Mouse (Mus musculus) adrenal gland, postnatal 4 days (tissue): ENCODE measurements at regions not wholly inside any gene's neighbourhood (a gene's known extent, or its start where the extent isn't known, plus 50 kb on each side); places are given as distances from the start of the nearest gene placed in this dataset.

ENCODE experiments used
- DNase-seq, 2 experiments: peaks; one replicate each; pipeline ENCODE4 v3.0.0; 2021 to 2022; ENCODE audit warnings: low spot score in 2 of 2, mixed read lengths in 2 of 2

- DNase-seq: no peak
These were observed 62.3 kb downstream of the Zfp706 start for GRCm38 (mm10) chr15:36945309-36945708.

- no peak for DNase-seq
These were observed 62.9 kb downstream of the Zfp706 start for GRCm38 (mm10) chr15:36944556-36945171.

- DNase-seq: no peak
These were observed 64.0 kb downstream of the Zfp706 start for GRCm38 (mm10) chr15:36943492-36944112.

- DNase-seq: no peak
These were observed 65.3 kb downstream of the Zfp706 start for GRCm38 (mm10) chr15:36942261-36942660.

- no peak for DNase-seq
These were observed 65.8 kb downstream of the Zfp706 start for GRCm38 (mm10) chr15:36941741-36942140.

GRCm38 (mm10) chr15:36939608-36940007, 68.0 kb downstream of the Zfp706 start:
- DNase-seq: no peak

GRCm38 (mm10) chr15:36939153-36939552, 68.4 kb downstream of the Zfp706 start:
- no peak for DNase-seq

GRCm38 (mm10) chr15:36938511-36939150, 68.9 kb downstream of the Zfp706 start:
- DNase-seq: peak; percentile 79 to 82

GRCm38 (mm10) chr15:36937757-36938498, 69.6 kb downstream of the Zfp706 start:
- peak; percentile 16 to 17 for DNase-seq

- DNase-seq: no peak
These were observed 70.4 kb downstream of the Zfp706 start for GRCm38 (mm10) chr15:36937067-36937657.

GRCm38 (mm10) chr15:36934801-36935200, 72.8 kb downstream of the Zfp706 start:
- DNase-seq: no peak

- DNase-seq: no peak
These were observed 74.0 kb downstream of the Zfp706 start for GRCm38 (mm10) chr15:36933581-36933991.

- no peak for DNase-seq
These were observed 76.1 kb downstream of the Zfp706 start for GRCm38 (mm10) chr15:36931460-36931859.

GRCm38 (mm10) chr15:36930433-36930832, 77.1 kb downstream of the Zfp706 start:
- no peak for DNase-seq

- DNase-seq: no peak
These were observed 77.8 kb downstream of the Zfp706 start for GRCm38 (mm10) chr15:36929786-36930185.

GRCm38 (mm10) chr15:36929088-36929487, 78.5 kb downstream of the Zfp706 start:
- no peak for DNase-seq

GRCm38 (mm10) chr15:36928678-36929077, 78.9 kb downstream of the Zfp706 start:
- DNase-seq: no peak

GRCm38 (mm10) chr15:36927436-36927835, 80.1 kb downstream of the Zfp706 start:
- DNase-seq: no peak

GRCm38 (mm10) chr15:36924171-36924570, 83.4 kb downstream of the Zfp706 start:
- no peak for DNase-seq

GRCm38 (mm10) chr15:36921384-36921783, 86.2 kb downstream of the Zfp706 start:
- no peak for DNase-seq

- DNase-seq: no peak
These were observed 86.7 kb downstream of the Zfp706 start for GRCm38 (mm10) chr15:36920886-36921285.
